Mouse (Mus musculus) megakaryocyte, embryonic 14.5 days (primary cell): Measurements from ENCODE around the gene Gabra2.

Experiments used
- FLI1 ChIP-seq: IDR thresholded peaks from 2 replicates; pipeline ENCODE4 v1.6.1; 2012; ENCODE audit warnings: low read length, inconsistent platforms, mixed read lengths
- GATA1 ChIP-seq: IDR thresholded peaks from 3 replicates; pipeline ENCODE4 v1.6.1; 2012; ENCODE audit warnings: mixed read lengths, low read length, inconsistent platforms, borderline replicate concordance

- TF ChIP-seq GATA1 (no peak), FLI1 (no peak)
Measured at GRCm38 (mm10) chr5:71115216-71115615, 19.6 kb upstream of the Gabra2 start.
